Mouse (Mus musculus) adrenal gland, postnatal 10 days (tissue): ENCODE data around the gene Olfr183. TPM values are rescaled to one million over a fixed set of nuclear protein-coding genes. Genes with fewer than 3 reads are reported as not detected.
"Not testable (repeated sequence)": the region's sequence is repeated elsewhere in the genome, so short reads cannot be mapped to it uniquely, and the experiment has no call there.

Experiments
- DNase-seq: peaks from one replicate; pipeline ENCODE4 v3.0.0; 2021; ENCODE audit warnings: mixed read lengths
- long read RNA-seq, 2 experiments: library from polyadenylated mRNA; stranded (forward); transcript quantifications; one replicate each; pipeline ENCODE4 v2.0.0; 2021
- total RNA-seq, 2 experiments: library from RNA; stranded (reverse); gene quantifications; 2 replicates each; pipeline ENCODE4 v1.2.3; 2021

The Olfr183 gene
- total RNA-seq = not detected
- long read RNA-seq, experiment 1 = 0 reads
- long read RNA-seq, experiment 2 = 0 reads

DNA sequence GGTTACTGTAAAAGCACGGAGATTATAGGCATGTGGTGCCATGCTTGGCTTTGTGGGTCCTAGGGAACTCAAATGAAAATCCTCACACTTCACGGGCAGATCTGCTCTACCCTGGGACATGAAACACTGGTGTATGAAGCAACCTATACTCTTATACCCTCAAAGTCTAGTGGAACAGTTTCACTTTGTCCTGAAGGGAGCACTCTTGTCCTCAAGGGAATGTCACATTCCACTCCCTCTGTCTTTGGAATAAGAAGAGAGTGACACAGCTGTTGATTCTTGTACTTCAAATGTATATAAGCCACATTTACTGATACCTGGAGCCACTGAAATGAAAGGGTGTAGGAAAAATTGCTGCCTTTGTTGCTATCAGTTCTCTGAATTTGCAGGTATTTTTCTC is at the start of gene Olfr183:
Gene Olfr183, plus strand, starts transcription at position 301 of the 400 bp plus-strand sequence.
- no peak for DNase-seq

DNA sequence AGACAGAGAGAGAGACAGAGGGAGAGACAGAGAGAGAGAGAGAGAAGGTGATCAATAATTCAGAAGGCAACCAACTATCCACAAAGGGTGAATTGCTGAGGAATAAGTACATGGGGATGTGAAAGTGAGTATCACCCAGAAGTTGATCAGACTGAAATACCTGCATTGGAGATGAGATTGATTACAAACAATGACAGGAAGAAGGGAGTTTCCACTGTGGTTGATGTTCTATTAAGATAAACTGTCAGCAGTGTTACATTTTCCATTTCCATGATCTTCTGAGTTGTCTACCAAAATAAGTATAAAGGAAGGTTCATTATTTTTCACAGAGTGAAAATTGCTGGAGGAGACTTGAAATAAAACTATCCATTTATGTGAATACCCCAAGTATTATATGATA is 12.0 kb downstream of the Olfr183 start:
- DNase-seq = no peak

DNA sequence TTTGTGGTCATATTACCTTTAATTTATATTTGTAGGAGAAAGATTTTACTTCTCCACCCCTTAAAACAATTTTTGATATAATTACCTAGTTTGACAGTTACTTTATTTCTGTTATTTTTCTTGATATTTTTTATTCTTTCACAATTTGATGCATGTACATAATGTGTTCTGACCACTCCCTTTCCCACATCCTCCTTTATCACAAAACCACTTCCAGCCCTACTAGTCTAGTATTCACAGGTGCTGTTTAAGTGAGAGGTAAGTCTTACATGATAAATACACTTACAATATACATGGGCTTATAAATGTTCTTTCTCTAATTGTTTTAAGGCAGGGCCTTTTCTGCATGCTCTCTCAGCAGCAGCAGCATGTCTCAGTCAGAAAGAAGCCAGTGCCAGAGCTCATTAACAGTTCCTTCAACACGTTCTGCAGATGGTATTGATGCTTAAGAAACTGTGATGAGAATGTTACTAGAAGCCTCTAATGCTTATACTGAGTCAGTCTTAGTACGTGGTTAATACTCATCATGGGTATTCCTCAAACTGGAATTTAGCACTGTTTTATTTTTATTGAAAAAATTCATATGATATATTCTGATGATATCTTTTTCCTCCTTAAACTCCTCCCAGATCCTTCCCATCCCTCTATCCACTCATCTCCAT is 18.3 kb downstream of the Olfr183 start:
- no peak for DNase-seq

DNA sequence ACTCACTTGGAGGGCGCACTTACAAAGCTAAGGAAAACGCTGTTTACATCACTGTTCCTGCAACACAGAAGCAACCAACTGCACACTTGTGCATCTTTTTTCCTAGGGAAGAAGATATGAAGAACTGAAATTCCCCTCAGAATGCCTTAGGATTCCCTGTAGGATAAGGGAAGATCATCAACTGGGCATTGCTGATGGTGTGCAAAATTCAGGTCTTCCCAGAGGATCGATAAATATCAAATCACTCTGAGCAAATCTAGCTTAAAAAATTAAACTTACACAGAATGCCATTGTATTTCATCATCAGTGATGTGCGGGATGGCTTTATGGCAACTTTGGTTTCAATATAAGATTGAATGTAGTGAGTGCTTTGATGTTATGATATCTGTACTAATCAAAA is 35.0 kb downstream of the Olfr183 start, which contains the start of gene Olfr186:
Gene Olfr186, minus strand, starts transcription at position 101 of the 400 bp plus-strand sequence.
- DNase-seq = no peak

DNA sequence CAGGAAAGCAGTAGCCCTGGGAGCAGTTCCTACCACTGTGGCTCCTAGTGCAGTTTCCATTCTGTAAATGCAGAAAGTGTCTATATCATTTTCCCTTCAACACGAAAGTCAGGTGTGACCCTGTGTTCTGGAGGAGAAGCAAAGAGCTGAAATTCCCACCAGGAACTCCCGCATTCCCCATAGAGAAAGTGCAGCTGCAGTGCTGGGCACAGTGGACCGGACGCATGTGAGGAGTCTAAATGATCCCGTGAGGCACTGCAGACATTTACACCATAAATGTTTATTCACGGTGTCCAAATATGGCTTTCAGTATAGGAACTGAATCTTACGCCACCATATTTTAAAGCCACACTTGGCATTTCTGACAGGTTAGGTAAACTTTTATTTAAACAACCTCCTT is 44.6 kb downstream of the Olfr183 start, which contains the start of gene Olfr187:
Gene Olfr187, minus strand, starts transcription at position 58 of the 400 bp plus-strand sequence.
- DNase-seq = no peak

DNA sequence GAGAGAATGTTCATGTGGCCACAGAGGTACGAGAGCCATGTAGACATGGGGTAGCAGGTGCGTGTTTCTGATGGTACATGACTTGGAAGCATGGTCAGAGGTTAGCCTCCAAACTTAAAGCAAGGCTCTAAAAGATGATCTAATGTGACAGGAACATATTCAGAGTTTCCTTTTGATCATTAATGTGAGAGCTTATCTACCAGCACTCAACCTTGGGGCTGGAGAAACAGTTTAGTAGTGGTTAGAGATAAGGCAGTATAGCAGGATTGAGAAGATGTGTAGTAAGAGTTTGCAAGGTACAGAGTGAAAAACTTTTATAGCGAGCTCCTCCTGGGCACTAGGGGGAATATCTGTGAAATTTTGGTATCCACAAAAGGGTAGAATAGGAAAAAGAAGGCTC is 50.7 kb downstream of the Olfr183 start:
- DNase-seq = no peak

DNA sequence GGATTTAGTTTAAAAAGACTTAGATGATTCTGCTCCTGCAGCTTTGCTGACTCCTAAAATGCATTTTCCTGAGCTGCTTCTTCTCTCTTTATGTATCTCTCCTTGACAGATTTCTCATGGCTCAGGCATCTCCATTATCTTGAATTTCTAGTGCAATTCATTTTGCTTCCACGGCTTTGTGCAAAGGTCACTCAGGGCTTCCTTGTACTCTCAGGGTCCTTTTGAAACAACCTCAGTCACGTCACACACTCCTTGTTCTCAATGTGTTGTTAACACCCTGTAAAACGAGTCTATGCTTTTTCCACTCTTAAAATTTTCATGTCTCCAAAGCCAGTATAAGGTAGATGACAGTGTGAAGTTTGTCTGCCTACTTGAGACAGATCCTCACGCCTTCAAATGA is 52.4 kb downstream of the Olfr183 start:
- DNase-seq = no peak

DNA sequence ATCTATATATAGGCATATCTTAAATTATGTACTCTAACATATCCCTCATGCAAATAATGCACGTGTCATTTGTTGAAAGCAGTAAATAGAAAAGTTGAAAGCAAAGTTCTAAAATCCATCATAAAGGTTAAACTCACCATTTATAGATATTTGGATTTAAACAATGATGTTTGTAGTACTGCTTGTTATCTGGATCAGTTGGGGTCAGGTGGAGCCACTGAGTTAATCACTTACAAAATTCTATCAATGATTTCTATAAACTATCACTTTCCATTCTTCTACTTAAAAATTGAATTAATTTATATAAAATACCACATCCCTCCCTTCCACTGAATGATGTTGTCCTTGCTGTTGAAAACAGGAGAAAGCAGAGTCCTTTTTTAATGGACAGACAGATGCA is 53.7 kb downstream of the Olfr183 start:
- DNase-seq = no peak

DNA sequence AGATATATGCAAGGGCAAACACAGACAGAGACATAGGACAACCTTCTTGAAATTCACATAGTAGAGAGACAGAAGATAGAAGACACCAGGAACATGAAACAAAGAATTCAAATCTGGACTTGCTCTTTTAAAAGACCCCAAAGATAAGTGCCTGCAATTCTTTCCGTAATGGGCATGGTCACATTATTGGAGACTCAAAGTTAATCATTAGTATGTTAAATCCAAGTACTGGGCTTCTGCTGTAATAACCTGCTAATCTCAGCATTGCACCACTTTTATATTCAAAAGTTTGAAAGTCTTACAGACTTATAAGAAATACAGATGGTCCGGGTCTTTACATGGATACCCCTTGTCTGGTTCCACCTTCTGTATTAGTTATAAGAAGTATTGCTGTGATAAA is 54.1 kb downstream of the Olfr183 start:
- DNase-seq = not testable (repeated sequence)

Other genes with a start within 250 kb of the Olfr183 start
- gene Olfr172, start 232.2 kb upstream of the Olfr183 start, total RNA-seq = not detected
- gene Olfr173, start 195.1 kb upstream of the Olfr183 start, total RNA-seq = not detected
- gene Olfr175-ps1, start 168.6 kb upstream of the Olfr183 start, total RNA-seq = not detected
- not detected for gene Olfr177, start 120.6 kb upstream of the Olfr183 start, total RNA-seq
- gene Olfr178, start 103.3 kb upstream of the Olfr183 start, total RNA-seq = not detected
- gene Olfr181, start 66.6 kb upstream of the Olfr183 start, total RNA-seq = not detected
- not detected for gene Olfr180, start 66.0 kb upstream of the Olfr183 start, total RNA-seq
- gene Olfr186, start 34.9 kb downstream of the Olfr183 start, total RNA-seq = not detected
- not detected for gene Olfr187, start 44.4 kb downstream of the Olfr183 start, total RNA-seq
- gene Olfr190, start 82.6 kb downstream of the Olfr183 start, total RNA-seq = not detected
- gene Olfr191, start 94.5 kb downstream of the Olfr183 start, total RNA-seq = not detected
- not detected for gene Olfr193, start 116.5 kb downstream of the Olfr183 start, total RNA-seq
- not detected for gene Olfr194, start 125.7 kb downstream of the Olfr183 start, total RNA-seq
- not detected for gene Olfr195, start 151.7 kb downstream of the Olfr183 start, total RNA-seq
- not detected for gene Olfr196, start 175.1 kb downstream of the Olfr183 start, total RNA-seq
- gene Olfr198, start 208.2 kb downstream of the Olfr183 start, total RNA-seq = not detected
- gene Olfr199, start 224.4 kb downstream of the Olfr183 start, total RNA-seq = not detected